Mouse (Mus musculus) cerebellum, adult 9-11 months (tissue): ENCODE results near the gene Irgc1.

Experiments used
- DNase-seq: peaks from one replicate; pipeline ENCODE4 v3.0.0; 2022

Irgc1 gene

DNA sequence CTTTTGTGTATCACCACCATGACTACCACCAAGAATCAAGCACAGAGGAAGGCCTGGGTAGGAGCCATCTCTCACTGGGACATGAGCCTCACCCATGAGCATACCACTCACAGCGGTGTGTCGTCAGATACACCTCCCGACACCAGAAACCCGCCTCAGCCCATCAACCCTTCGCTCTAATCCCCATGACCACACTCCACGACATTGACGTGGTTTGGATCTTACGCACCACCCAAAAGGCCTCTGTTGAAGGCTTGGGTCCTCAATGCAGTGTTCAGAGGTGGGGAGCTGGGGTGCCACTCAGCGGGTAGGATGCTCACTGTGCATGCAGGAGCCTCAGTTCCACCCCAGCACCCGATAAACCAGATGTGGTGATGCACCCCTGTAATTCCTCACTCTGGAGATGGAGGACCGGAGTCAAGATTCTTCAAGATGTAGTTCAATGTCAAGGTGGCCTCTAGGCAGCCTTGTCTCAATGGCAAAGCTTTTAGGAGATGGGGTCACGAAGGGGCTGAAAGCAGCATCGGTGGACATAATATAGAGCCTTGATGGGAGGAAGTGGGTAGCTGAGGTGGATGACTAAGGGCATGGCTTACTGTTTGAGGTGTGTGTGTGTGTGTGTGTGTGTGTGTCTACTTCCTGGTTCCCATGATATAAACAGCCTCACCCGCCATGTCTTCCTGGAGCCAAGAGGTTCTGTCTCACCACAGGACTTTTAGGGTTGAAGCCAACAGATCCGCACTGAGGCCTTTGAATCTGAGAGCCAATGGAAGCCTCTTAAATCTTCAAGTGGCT lies 21.3 kb downstream of the Irgc1 start:
- DNase-seq = peak; percentile 61

DNA sequence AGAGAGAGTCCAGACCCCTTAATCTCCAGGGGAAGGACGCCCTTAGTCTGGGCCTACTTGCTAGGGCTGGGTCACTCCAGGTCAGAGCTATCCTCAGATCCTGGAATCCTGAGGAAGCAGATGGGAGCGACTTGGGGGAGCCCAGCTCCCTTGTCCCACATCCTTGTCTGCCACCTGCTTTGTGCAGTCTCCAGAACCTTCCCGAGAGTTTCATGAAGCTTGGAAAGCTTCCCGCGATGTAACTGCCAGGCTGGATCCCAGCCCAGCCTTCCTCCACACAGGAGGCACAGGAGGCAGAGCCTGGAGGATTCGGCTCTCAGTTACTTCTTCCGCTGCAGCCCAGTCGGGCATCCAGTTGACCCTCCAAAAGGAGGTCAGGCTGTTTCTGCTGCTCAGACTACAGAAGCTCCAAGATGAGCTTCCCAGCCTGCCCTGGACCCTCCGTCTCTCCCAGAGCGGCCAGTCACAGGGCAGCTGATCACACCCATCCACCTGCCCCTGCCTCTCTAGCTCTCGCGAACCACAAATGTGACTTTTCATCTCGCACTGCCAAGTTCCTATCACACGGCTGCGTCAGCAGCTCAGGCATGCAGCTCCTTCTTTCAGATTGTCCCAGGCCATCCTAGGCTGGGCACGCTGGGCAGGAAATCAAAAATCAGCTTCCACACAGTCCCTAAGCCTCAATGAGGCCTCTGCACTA lies 22.5 kb downstream of the Irgc1 start:
- peak; percentile 99 for DNase-seq

DNA sequence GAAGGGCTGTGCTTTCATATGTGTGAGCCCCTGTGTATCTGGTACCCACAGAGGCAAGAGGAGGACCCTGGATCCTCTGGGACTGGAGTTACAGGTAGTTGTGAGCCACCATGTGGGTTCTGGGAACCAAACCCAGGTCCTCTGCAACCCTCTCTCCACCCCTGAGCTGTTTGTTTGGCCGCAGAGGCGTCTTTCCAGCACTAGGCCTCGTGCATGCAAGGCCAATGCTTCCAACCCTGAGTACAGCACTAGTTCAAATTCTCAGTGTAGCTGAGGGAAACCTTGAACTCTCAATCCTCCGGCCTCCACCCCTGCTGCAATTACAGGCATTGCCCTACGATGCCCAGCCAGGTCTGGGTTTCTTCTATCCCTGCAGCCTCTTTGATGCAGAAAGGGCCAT lies 23.4 kb downstream of the Irgc1 start:
- peak; percentile 60 for DNase-seq

DNA sequence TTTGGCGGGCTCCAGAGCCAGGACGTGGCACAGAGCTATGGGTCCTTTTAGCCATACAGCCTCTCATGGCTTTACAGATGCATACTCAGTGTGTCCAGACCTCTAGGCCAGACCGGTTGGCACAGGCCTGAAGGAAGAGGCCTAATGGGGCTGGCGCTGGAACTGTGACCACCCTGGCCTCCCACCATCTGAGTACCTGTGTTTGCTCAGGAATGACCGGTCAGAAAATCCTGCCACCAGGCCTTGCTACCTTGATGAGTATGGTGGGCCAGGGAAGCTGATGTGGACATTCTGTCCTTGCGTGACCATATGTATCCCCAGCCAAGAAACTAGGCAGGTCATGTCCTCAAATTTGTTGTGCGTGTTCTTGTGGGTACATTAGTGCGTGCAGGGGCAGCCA lies 24.9 kb downstream of the Irgc1 start:
- DNase-seq = peak; percentile 51

DNA sequence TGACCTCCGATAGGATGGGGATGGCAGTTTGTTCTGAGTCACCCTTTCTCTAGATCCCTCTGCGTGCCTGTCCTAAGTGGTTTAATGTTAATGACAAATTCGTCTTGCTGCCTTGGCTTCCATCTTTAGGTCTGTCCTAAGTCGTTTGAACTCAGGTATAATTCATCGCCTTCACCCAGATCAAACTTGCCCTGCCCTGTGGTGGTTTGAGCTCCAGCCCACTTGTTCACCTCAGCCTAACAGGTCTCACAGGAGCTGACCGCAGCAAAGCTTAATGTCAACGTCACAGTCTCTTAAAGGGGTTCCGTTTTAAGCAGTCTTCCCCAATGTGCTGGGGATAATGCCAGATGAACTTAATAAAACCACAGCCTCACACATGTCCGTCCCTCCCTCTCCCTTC lies 26.2 kb downstream of the Irgc1 start:
- DNase-seq = peak; percentile 31

DNA sequence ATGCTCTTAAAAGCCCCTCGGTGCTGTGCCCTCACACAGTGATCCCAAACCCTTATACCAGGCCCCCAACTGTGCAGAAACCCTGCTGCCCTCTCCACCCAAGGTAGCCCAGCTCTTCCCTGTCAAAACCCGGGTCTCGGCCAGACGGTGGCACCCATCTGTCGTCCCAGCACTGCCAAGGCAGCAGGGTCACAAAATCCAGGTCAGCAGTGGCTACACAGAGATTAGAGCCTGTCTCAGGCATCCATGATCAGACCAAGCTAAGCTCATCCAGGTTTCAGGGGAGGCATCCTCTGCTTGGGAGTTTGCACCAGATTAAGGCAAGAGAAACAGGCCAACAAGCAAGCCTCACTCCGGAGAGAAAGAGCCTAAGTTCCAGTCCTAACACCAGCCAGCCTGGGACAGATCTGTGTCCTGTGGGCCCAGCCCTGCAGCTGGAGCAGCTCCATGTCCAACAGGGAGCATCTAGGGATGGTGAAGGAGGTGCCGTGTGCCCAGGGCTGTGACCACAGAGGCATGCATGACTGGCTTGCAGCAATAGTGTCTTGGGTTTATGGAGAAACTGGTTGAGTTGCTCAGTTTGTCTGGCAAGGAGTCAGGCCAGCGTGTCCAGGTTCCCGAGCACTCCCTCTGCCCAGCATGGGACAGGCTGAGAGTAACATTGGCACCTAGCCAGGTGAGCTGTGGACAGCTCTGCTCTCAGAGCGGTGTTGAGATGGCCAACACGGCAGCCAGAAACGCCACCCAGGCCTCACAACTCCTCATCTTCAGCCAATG lies 28.0 kb downstream of the Irgc1 start:
- peak; percentile 91 for DNase-seq

DNA sequence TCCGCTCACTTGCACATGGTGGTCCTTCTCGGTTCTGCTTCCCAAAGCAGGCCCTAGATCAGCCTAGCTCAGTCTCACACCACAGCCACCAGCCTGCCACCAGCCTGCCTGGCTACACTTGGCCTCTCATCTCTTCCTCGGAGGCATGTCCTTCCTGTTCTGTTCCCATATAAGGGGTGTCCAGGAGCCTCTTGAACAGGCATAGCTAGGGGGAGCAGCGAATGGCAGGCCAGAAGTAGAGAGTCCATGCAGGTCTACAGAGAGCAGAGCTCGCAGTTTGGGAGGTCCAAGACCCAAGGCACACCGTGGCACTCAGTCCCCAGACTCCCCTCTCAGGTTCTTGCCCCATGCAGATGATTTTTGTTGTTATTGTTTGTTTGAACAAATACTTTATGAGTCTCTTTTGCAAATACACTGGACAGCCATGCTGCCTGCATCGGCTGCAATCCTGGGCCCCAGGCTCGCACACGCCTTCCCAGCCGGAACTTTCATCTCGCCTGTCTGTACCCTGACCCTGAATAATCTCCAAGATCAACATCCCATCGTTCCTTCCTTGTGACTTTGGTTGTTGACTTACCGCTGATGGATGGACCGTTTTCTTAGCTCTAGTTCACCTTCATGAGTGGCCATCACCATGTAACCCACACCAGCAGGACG lies 28.9 kb downstream of the Irgc1 start:
- DNase-seq = peak; percentile 48

DNA sequence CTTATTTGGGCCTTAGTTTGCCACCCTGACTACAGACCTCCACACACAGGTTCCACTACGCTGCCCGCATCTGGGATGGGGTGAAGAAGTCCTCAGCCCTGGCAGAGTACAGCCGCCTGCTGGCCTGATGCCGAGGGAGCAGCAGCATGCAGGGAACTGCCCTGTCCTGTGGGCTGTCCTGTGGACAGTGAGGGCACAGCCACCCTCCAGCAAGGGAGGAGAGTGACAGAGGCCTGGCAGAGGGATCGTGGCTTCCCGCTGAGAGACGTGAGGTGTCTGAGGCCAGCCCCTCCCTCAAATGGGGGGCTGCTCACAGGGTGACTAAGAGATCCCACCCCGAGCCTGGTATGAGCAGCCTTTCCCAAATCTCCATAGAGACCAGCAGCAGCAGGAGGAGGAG lies 29.8 kb downstream of the Irgc1 start:
- peak; percentile 76 for DNase-seq

DNA sequence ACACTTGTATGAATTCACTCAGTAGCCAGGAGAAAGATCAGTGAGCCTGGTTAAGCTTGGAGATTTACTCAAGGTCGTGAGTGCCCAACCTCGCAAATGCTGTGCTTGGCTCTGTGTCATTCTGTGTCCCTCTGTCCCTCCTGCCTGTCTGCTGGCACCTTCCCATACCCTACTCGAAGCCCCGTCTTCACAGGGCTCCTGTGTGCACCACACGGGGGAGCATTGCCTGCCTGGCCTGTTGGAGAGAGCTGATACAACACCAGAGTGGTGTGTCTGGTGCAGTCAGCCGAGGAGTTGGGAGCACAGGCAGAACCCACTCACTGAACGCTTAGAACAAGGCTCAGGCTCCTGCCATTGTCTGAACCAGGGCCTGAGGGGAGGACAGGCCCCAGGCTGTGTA lies 30.4 kb downstream of the Irgc1 start:
- peak; percentile 55 for DNase-seq

DNA sequence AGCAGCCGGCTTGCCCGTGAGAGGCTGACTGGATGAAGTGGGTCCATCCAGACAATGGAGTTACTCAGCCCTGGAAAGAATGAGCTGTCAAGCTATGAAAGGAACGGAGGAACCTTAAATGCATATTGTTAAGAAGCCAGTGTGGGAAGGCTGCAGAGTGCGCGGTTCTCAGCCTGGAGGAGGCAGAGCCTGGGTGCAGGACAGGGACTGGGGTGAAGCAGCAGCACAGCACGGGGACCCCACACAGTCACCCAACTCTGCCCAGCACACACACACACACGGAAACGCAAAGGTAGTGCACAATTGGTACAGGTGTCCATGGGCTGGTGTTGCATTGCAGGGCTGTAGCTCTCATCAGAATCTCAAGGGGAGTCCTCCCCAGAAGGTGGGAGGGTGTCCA lies 32.5 kb downstream of the Irgc1 start:
- no peak for DNase-seq

DNA sequence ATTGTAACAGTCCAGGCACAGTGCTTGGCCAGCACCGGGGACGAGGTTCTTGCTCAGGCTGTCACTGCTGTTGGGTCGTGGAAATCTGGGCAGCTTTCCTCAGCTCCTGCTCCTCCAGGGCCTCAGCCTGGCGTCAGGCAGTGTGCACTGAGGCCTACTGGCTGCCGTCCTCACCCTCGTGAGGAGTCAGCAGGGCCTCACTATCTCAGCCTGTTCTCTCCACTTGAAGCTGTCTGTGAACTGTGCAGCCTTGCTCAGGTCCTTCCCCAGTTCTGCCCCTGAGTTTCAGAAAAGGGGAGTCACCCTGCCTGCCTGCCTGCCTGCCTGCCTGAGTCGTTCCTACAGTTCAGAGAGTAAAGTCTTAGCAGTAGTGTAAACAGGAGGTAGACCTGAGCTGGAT lies 36.8 kb downstream of the Irgc1 start:
- no peak for DNase-seq

DNA sequence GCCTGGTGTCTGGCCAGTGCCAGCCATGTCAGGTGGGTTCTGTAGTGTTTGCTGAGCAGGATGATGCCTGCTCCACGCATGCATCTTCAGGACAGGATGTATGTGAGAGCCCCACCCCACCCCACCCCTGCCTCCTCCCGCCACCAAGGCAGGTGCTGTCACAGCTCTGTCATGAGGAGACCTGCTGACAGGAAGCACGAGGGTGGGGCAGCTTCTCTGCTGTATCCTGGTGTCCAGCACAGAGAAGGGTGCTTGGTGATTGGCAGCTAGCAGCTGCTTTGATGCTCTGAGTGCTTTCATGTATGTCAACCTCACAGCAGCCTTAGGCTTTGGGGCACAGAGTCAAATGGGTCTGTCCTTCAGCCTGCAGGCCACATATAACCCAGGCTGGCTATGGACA lies 38.5 kb downstream of the Irgc1 start:
- peak; percentile 2 for DNase-seq

DNA sequence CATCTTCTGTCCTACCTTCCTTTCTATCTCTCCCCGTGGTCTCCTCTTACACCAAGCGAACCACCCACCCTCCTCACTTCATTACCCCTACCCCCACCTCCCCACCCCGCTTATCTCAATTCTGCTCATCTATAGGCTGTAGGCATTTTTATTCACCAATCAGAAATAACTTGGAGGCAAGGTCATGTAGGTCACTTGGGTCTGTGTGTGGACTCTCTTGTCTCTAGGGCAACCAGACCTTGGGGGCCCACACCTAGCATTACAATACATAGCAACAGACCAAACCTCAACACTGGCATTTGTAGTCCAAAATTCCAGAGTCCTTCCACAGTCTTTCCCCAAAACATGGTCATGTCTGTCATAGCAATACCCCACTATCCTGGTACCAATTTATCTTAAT lies 41.3 kb downstream of the Irgc1 start:
- no peak for DNase-seq

DNA sequence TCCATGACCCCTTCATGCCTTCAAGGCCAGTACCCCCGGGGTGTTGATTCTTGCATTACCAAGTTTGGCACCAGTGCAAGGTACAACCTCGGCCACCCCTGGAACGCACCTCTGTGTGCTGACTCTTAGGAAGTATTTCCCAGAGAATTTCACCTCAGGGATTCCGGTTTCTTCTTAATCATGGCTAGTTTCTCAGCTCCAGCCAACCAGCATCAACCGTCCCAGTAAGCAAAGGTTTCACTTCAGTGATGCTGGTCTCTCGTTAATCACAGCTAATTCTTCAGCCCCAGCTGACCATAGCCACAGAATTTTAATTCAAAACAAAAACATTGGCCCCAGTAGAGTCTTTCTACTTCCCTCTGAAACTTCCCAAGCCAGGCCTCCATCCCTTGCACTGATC lies 42.0 kb downstream of the Irgc1 start:
- DNase-seq = no peak

DNA sequence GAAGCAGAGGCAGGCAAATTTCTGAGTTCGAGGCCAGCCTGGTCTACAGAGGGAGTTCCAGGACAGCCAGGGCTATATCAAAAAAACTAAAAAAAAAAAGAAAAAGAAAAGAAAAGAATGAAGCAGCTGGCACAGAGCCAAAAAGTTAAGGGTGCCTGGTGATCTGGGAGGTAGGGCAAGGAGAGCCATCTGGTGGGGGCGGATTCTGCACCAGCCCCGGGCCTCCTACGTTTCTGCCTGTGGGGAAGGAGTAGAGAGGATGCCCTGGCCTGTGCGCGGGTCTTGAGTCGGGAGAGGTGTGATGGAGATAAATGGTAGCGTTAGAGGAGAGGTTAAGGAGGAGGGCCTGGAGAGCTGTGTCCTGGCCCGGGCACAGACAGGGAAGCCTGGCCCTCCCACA lies 43.9 kb downstream of the Irgc1 start:
- peak; percentile 56 for DNase-seq

DNA sequence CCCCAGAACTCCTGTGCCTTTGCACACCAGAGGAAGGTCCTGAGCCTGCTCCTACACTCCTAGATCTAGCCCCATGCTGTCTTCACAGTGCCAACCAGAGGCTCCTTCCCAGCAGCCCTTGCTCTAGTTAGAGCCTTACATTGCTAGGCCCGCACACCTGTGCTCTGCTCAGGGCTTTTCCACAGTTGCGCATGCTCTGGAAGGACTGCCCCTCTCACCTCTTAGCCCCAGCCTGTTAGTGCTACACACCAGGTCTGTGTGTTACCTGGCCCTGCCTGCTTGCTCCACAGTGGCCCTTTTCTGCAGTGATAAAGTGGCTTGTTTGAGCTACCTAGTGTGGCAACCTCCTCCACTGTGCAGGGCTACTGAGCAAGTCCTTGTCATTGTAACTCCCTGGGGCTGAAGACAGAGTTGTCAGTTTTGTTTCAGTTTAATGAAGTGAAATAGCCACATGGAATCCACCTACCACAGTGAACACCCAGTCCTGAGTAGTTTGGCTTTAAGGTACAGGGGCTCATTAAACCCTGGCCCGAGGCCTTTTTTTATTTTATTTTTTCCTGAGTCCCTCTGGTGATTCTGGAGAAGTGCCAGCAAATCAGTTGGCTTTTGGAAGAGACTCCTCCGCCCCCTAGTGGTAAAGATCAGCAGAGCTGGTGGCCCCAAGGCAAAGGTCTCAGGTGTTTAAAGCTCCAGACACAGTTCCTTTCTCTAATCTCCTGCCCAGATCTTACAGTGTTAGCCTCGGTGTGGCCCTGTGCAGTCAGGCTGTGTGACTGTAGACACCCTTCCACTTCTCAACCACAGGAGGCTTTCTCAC lies 45.4 kb downstream of the Irgc1 start:
- DNase-seq = peak; percentile 87

DNA sequence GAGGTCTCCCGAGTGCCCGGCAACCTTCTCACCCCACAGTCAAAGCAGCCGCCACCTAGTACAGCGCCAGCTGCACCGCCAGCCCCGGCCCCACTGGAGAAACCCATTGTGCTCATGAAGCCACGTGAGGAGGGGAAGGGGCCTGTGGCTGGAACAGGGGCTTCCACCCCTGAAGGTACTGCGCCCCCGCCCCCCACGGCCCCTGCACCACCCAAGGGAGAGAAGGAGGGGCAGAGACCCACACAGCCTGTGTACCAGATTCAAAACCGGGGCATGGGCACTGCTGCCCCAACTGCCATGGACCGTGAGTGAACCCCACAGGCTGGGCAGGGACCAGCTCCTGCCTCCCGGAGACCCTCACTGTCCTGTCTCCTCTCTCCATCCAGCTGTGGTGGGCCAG lies 46.4 kb downstream of the Irgc1 start:
- peak; percentile 55 for DNase-seq

DNA sequence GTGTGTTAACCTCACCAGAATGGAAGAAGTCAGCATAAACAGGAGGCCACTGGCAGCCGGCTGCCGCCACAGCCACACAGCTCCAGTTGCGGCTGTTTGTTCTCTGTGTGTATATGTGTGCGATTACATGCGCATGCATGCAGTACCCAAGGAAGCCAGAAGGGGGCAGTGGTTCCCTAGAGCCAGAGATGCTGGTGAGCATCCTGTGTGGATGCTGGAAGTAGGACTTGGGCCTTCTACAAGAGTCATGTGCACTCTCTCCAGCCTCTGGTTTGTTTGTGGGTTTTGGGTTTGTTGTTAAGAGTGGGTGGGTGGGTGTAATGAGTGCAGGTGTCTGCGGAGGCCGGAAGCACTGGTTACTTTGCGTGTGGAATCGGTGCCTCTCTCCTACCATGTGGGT lies 49.2 kb downstream of the Irgc1 start:
- DNase-seq = no peak

DNA sequence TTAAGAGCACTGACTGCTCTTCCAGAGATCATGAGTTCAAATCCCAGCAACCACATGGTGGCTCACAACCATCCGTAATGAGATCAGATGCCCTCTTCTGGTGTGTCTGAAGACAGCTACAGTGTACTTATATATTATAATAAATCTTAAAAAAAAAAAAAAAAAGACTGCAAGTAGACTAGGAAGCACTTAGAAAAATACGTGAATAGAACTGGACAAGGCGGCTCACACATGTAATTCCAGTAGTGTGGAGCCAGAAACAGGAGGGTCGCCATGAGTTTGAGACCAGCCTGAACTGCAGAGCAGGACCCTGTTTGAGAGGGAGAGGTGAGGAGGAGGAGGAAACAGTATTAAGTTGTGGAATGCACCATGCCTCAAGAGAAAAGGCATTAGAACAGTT lies 51.6 kb downstream of the Irgc1 start:
- peak; percentile 28 for DNase-seq

DNA sequence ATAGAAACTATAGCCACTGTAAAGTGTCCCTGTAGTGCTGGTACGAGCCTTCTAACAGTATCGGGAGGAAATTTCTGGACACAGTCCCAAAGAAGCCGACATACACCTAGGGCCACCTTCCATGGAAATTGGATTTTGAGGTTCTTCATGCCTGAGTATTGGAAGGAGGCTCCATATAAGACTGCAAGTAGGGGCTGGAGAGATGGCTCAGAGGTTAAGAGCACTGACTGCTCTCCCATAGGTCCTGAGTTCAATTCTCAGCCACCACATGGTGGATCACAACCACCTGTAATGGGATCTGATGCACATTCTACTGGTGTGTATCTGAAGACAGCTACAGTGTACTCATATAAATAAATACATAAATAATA lies 52.0 kb downstream of the Irgc1 start:
- DNase-seq = no peak

DNA sequence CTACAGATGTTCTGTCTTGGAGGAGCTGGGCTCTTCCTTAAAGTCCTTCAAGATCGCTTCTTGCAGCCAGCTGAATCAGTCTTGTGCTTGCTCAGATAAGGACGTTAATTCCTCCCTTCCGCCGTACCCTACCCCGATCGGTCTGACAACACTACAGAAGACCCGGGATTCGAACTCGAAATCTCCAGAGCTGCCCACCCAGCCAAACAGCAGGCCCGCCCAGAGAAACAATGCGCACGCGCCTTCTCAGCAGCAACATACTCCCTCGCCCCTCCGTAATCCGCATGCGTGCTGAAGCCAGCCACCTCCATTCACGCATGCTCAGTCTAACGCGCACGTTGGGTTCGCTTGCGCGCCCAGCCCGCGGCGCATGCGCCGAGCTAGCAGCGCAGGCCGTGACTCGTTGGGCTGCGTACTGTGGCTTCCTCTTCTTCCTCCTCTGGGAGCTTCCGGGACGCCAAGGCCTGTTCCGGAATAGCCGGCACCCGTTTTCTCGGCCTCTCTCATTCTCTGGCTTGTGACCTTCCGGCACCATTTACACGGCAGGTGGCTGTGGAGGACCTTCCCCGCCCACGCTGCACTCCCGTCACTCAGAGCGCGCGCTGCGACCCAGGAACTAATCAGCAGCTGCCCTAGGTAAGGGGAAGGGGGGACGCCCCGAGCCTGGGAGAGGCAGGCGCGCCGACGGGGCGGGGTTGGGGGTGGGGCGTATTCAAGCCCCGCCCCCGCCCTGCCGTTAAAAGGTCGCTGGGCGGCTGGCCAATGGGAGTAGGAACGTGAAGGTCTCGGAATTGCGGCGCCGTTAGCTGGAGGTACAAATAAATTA lies 52.6 kb downstream of the Irgc1 start, which contains the start of gene Smg9:
TSS of gene Smg9 (plus strand) at position 364 of the 826 bp plus-strand sequence.
- DNase-seq = peak; percentile 99
